Mouse (Mus musculus) frontal cortex, postnatal 10 days (tissue): ENCODE results near the gene Ddx4.
A peak's percentile ranks its signal among the peaks of the same experiment; 100 is the strongest.

Experiments used
- DNase-seq, 2 experiments: peaks; one replicate each; pipeline ENCODE4 v3.0.0; 2022; ENCODE audit warnings: low spot score in 2 of 2, mixed read lengths in 1 of 2

Ddx4 gene

DNA sequence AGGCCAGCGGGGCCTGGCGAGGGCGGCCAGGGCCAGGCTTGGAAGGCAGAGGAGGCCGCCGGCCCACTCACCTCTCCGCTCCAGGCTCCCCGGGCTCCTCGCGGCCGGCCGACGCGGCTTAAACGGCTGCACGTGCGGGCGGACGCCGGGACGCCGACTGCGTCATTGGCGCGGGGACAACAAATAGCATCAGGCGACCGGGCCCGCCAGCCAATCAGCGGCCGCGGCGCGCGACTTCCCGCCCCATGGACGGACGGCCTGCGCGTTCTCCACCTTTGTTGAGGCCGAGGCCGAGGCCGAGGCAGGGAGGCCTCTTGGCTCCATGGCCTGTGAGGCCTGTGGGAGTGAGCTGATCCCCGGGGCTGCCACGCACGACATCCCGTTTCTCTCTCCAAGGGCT, at the start of gene Ddx4:
TSS of gene Ddx4 (minus strand) at position 271 of the 400 bp plus-strand sequence.
- DNase-seq, result no peak

GRCm38 (mm10) chr13:112701256-112701655, 49.0 kb upstream of the Ddx4 start:
- DNase-seq, result no peak

DNA sequence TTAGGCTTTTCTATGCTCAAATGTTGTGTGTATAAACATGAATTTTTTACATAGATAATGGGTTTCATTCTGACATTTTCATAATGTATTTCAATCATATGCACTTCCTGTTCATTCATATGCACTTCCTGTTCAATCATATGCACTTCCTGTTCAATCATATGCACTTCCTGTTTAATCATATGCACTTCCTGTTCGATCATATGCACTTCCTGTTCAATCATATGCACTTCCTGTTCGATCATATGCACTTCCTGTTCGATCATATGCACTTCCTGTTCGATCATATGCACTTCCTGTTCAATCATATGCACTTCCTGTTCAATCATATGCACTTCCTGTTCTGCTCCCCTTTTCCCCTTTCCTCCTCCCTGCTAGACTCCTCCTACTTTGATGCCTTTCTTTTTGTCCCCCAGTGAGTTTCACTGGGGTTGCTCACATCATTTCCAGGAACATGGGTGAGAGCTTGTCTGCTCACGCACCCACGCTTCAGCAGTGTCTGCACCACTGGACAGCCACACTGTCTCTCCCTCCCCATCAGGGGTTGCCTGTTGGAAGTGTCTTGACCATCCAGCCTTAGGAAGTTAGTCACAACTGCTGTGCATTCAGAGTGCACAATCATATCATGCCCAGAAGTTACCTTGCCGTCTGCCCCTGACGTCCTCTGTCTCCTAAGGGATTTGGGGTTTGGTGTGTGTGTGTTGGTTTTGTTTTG, 43.4 kb upstream of the Ddx4 start:
- DNase-seq, result no peak

DNA sequence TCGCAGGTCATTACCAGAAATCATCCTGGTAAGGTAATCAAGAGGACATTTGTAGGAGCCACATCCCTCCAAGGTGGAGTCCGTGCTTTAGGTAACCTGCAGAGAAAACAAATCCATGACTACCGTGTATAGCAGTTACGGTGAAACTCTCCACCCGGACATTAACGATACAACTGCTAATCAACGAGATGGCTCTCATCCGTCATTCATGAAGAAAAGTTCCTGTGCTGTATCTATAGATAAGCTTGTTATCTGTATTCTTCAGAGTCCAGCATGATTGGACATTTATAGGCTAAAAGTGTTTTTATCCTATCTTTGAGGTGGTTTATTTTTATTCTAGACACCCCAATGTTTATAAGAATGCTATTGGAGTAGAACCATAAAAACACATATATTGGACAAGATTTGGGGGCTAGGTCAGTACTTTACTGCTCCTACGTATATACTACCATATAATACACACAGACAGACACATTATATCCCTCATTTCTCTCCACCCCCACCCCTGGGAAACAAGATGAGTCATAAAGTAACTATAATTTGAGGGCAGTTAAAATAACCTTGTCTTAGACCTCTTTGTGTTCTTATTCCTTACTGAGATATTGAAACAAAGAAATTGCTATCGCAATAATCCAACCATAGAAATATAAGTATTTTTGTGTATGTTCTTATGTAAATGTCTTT, 40.7 kb upstream of the Ddx4 start:
- DNase-seq, result no peak

DNA sequence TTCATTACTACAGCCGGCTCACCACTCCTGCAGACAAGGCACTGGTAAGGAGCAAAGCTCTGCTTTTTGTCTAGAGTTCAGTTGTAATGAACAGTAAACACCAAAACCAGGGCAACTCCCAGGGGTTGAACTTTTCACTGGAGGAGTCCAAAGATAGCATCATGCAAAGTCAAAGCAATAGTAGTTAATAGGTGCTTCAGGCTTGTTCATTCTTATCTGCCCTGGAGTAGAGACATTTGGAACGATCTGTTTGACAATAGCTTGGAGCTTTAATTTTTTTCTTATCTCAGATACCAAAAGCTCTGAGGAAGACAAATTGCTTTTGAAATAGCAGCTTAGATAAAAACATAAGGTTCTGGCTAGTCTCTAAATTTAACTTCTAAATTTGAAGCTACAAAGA, 33.9 kb upstream of the Ddx4 start:
- DNase-seq, result no peak

- no peak for DNase-seq
These were observed 31.7 kb upstream of the Ddx4 start for GRCm38 (mm10) chr13:112683970-112684369.

GRCm38 (mm10) chr13:112683312-112683711, 31.0 kb upstream of the Ddx4 start:
- DNase-seq, result no peak

DNA sequence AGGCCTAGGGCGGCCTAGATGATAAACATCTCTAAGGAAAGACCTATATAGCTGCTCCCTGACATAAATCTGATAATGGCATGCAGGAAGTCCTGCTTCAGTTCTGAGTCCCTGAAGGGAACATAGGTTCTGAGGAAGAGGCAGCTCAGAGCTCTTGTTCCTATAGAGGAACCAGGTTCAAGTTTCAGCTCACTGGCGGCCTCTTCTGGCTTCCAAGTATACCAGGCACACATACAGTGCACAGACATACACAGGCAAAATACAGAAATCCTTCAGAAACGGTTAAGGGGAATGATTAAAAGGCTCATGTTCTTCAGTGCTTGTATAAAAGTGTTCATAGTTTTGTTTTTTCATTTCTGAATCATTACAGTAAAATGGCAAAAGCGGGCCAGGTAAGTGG, 25.9 kb upstream of the Ddx4 start:
- DNase-seq, result no peak

DNA sequence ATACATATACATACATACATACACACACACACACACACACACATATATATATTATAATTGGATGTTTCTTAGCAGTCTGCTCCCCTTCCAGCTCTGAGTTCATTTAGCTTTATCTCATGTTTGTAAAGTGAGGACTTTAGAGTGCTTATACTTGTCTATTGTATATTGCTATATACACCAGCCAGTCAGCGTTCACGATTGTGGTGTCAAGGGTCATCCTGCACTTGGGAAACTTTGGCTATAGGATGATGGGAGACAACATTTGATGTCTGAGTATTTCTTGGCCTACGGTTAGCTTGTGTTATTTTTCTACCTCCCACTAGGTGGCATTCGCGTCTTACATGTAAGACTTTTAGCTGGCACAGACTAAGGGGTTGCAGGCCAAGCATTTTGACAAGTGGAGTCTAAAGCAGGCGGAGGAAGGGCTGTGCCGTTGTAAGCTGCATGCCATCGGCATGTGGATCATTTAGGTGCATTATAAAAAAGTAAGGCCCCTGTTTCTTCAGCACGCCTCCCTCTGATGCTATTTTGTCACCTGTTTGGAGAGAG, 21.7 kb upstream of the Ddx4 start:
- DNase-seq, result peak; percentile 32 to 42

DNA sequence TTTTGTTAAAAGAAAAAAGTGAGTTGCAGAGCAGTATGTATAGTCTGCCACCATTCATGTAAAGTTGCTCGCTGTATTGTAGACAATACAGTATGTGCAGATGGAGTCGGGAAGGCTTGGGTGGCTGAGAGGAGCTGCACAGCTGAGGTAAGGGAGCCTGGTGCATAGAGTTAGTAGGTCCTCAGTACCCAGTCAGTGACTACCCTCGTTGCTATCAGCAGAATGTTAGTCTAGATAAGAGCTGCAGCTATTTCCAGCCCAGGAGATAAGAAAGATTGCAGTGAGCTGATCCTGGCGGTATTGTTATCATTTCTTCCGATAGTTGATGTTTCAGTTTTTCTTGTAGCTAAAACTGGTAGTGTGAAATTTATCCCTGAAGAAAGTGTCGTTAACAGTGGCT, 20.5 kb upstream of the Ddx4 start:
- no peak for DNase-seq

DNA sequence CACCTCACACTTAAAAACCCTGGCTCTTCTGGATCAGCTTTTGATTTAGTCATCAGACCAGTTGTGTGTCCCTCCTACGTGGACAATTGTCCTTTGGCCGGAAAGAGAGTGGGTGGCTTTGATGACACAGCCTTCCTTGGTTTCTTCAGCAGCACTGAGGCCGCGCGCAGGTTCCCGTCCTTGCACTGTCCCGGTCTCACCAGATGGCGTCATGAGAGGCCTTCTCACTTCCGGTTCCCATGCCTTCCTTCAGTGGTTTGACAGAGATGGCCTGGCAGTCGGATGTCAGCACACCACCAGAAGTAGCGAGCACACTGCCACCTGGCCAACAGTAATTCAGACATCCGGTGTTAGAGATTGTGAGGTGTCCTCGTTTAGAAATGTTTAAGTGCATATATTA, 19.4 kb upstream of the Ddx4 start:
- no peak for DNase-seq

- no peak for DNase-seq
These were observed 14.9 kb upstream of the Ddx4 start for GRCm38 (mm10) chr13:112667215-112667614.

- DNase-seq, result no peak
These were observed 14.3 kb upstream of the Ddx4 start for GRCm38 (mm10) chr13:112666433-112667024.

DNA sequence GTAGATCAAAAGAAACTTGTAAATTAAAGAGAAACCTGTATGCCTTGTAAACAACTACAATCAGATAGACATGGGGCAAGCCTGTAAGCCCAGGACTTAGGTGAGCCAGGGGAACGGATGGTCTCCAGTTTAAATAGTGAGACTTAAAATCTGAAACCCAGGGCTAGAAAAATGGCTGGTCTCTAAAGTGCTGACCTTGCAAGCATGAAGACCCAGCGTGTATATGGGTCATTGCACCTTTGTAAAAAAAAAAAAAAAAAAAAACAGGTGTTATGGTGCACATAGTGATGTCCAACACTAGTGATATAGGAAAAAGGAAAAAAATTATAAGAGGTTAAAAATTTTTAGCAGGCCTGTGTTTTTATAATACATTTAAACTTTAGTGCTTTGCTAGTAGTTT, 9.4 kb upstream of the Ddx4 start:
- no peak for DNase-seq

DNA sequence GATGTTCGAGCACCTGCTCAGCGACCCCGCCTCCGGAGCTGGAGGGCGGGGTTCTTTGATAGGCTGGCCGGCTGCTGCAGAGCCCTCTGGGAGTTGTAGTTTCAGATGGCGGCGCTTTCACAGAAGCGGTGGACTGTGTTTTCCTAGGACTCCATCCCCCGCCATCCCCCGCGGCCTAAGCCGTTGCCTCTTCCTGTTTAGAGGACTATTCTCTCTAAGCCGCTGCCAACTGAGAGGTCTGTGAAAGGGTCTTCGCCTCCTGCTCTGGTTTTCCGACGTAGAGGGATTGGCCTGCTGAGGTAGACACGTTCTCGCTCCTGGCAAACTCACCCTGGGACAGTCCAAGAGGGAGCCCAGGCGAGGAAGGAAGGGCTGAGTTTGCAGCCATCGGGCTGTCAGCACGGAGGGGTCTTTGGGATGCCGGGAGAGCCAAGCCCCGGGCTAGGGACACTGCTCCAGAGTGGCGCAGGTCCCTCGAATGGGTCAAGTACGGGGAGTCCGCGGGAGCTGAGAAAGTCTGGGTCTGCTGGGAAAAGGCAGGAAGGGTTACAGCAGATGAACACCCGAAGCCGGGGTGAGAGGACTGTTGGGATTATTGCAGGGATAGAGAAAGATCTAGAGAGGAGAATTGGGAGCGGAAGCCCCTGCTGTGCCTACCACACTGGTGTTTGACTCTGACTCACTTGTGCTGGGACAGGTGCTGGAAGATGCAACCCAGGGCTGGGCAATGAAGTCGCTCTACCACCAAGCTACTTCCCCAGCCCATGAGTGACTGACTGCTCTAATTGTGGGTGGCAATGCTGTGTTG, 8.5 kb upstream of the Ddx4 start, which contains the start of gene Slc38a9:
TSS of gene Slc38a9 (plus strand) at position 178 of the 808 bp plus-strand sequence.
- DNase-seq, result peak; percentile 91 to 93

DNA sequence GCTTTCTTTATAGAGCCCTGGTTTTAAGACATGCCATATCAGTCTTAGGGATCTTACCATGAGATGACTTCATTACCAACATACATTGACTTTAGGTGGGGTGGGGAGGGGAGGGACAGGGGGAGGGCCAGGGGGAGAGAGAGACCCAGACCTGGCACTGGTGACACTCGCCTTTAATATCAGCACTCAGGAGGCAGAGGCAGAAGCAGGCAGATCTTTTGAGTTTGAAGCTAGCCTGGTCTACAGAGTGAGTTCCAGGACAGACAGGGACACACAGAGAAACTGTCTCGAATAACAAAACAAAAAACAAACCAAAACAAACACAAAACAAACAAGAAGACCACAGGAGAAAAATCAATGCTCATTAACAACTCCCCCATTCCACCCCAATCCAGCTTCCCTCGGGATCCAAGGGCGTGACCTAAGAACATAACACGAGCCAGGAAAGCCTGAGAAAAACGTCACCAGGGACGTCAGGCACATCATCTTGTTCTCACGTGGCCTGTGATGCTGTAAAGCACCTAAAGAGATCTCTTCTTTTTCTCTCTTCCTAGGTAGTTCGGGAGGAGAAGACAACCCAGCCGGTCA, 7.8 kb upstream of the Ddx4 start:
- no peak for DNase-seq

DNA sequence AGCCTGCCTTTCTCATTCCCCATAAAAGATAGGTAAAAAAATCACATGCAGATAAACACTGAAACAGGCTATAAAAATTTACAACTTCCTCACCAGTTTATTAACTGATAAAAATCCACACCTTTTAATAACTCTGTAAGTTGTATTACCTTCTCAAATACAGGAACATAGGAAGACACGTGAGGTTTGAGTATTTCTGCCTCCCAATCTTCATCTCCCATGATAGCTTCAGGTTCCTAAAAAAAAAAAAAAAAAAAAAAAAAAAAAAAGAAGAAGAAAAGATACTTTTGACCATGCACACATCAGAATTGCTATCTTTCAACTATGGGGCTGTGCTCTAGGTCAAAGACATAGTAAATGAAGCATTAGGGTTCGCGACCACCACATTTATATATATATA, 1.1 kb downstream of the Ddx4 start:
- DNase-seq, result no peak

- no peak for DNase-seq
These were observed 6.6 kb downstream of the Ddx4 start for GRCm38 (mm10) chr13:112645529-112646186.

DNA sequence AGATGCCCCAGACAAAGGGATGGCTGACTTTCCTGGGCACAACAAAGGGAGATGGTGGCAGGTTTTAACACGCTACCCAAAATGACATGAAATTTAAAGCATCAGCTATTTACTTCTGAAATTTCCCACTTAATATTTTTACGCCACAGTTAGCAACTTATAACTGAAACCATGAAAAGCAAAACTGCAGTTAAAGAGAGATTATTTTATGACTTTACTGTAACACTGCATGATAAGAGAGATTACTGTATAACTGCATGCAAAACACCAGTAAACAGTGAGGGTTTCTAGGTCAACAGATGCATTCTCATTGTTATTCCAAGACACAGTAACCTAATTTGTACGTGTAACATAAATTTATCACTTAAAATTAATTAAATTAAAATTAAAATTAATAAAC, 7.3 kb downstream of the Ddx4 start:
- DNase-seq, result no peak

DNA sequence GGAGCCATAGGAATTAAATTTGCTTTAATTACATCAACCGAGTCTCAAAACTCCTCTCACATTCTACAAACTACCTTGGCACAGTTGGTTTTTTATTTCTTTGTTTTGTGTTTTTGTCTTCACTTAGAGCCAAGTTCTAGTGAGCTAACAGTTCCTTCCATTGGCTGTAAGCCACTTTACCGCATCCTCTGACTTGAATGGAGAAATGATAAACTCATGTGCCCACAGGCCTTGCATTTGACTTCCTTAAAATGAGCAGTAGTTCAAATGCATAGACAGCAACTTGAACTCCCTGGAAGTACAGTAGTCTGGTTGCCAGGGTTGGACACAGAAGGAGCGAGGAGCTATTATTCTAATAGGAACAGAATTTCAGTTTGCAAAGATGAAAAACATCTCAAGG, 9.4 kb downstream of the Ddx4 start:
- DNase-seq, result no peak

- no peak for DNase-seq
These were observed 13.2 kb downstream of the Ddx4 start for GRCm38 (mm10) chr13:112639111-112639510.
